Mouse (Mus musculus) adrenal gland, adult 2 months (tissue): ENCODE measurements around the gene Gm20388. TPM values are rescaled to one million over a fixed set of nuclear protein-coding genes. Genes with fewer than 3 reads are reported as not detected.
A peak's percentile ranks its signal among the peaks of the same experiment; 100 is the strongest.

Experiments used
- DNase-seq: peaks from one replicate; pipeline ENCODE4 v3.0.0; 2021
- polyA plus RNA-seq: library from polyadenylated mRNA; depleted of rRNA; stranded (reverse); fragments of >200 nt; gene quantifications from 2 replicates; pipeline ENCODE4 v1.2.3, GENCODE M21; 2012
- total RNA-seq, 2 experiments: library from RNA; stranded (reverse); gene quantifications; 2 replicates each; pipeline ENCODE4 v1.2.3; 2021

Gene Gm20388
- total and polyA plus RNA-seq, 3 experiments = 5.9 to 50.1 (median 9.9) TPM

GRCm38 (mm10) chr8:120566681-120567080 is 656.0 kb downstream of the Gm20388 start:
- DNase-seq = no peak

GRCm38 (mm10) chr8:120567731-120568130 is 657.1 kb downstream of the Gm20388 start:
- DNase-seq = no peak

GRCm38 (mm10) chr8:120568164-120568798 is 657.6 kb downstream of the Gm20388 start:
- DNase-seq = no peak

- no peak for DNase-seq
Measured at GRCm38 (mm10) chr8:120569123-120569522, 658.5 kb downstream of the Gm20388 start.

- peak; percentile 75 for DNase-seq
Measured at GRCm38 (mm10) chr8:120569939-120570715, 659.5 kb downstream of the Gm20388 start.

GRCm38 (mm10) chr8:120571561-120571960 is 660.9 kb downstream of the Gm20388 start:
- no peak for DNase-seq

- no peak for DNase-seq
Measured at GRCm38 (mm10) chr8:120572534-120572933, 661.9 kb downstream of the Gm20388 start.

- no peak for DNase-seq
Measured at GRCm38 (mm10) chr8:120573866-120574265, 663.2 kb downstream of the Gm20388 start.

GRCm38 (mm10) chr8:120574941-120575340 is 664.3 kb downstream of the Gm20388 start:
- DNase-seq = peak; percentile 69

- DNase-seq = peak; percentile 40
Measured at GRCm38 (mm10) chr8:120575801-120576200, 665.2 kb downstream of the Gm20388 start.

GRCm38 (mm10) chr8:120577821-120578220 is 667.2 kb downstream of the Gm20388 start:
- DNase-seq = no peak

GRCm38 (mm10) chr8:120580336-120581000 is 669.8 kb downstream of the Gm20388 start:
- DNase-seq = no peak

GRCm38 (mm10) chr8:120581329-120581728 is 670.7 kb downstream of the Gm20388 start:
- DNase-seq = no peak

- DNase-seq = no peak
Measured at GRCm38 (mm10) chr8:120581811-120582210, 671.2 kb downstream of the Gm20388 start.

- DNase-seq = no peak
Measured at GRCm38 (mm10) chr8:120585521-120585920, 674.9 kb downstream of the Gm20388 start.

- peak; percentile 100 for DNase-seq
Measured at GRCm38 (mm10) chr8:120588908-120589771, 678.5 kb downstream of the Gm20388 start, which contains the start of gene Gins2. Gene Gins2 (minus strand): TSS chr8:120589304.

- DNase-seq = no peak
Measured at GRCm38 (mm10) chr8:120589921-120590320, 679.3 kb downstream of the Gm20388 start.

- no peak for DNase-seq
Measured at GRCm38 (mm10) chr8:120591587-120592292, 681.1 kb downstream of the Gm20388 start.

GRCm38 (mm10) chr8:120594571-120594970 is 683.9 kb downstream of the Gm20388 start:
- DNase-seq = no peak

- DNase-seq = peak; percentile 45
Measured at GRCm38 (mm10) chr8:120595963-120596362, 685.3 kb downstream of the Gm20388 start.

- no peak for DNase-seq
Measured at GRCm38 (mm10) chr8:120598579-120598978, 687.9 kb downstream of the Gm20388 start.
